Mouse (Mus musculus): ENCODE data around the gene Wwp2. TPM values are rescaled to one million over a fixed set of nuclear protein-coding genes. Genes with fewer than 3 reads are reported as not detected.

The Wwp2 gene
- total RNA-seq, 1 experiment = 49.2 TPM

DNA sequence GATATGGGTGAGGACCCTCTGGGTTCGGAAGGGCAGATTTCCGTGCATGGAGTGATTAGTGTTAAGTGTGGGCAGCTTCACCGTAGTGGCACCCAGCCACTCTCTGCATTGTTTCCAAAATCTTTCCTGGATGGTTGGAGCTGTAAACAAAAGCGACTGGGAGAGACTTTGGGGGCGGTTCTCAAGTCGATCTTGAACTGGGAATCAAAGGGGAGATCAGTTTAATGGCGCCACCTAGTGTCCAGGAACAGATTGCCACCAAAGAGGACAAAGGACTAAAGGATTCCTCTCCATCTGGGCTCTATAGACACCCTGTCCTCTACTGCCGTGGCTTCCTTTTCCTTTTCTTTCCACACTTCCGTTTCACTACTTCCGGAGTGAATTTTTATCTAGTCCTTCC is 140.5 kb downstream of the Wwp2 start:
- in situ Hi-C loops (cut with MboI; ENCODE audit: low sequenced_read_pairs in 2 of 2, unreplicated experiment in 2 of 2) = loop anchor here (5.0 to 10.0 kb wide), 2 partner anchors 124 to 132 kb away; no protein-coding TSS in a partner anchor
- no peaks in the 10 kb centered on the region for H3K9me3 ChIP-seq (ENCODE audit: control insufficient read depth, insufficient read depth, low read depth, low read length)
- peak; percentile 94 for DNase-seq (ENCODE audit: low read depth, low spot score)
- no peak overlapping the region for H3K9ac ChIP-seq (ENCODE audit: insufficient read depth, low read depth, low read length, poor library complexity, severe bottlenecking)
- peaks cover 25% of the 10 kb centered on the region for H3K36me3 ChIP-seq (ENCODE audit: control insufficient read depth, insufficient read depth, low read length, poor library complexity, severe bottlenecking)
- TF ChIP-seq ZNF384 (IDR thresholded peaks at IDR 0.05; ENCODE audit: low read depth, low read length) (no peak), MAFK (IDR thresholded peaks at IDR 0.05; ENCODE audit: insufficient read depth, low read depth, low read length) (no peak), CHD2 (IDR thresholded peaks at IDR 0.05; ENCODE audit: low read depth, low read length) (no peak), HCFC1 (IDR thresholded peaks at IDR 0.05; ENCODE audit: borderline replicate concordance, insufficient read depth, low read length) (0 out of 2 replicates have a peak, but pooled peaks have one; percentile 53), ZC3H11A (IDR thresholded peaks at IDR 0.05; ENCODE audit: borderline replicate concordance, low read depth, low read length) (peak; percentile 90; the same call in 1 of the 2 replicates)
- no peak overlapping the region for H3K27ac ChIP-seq (ENCODE audit: insufficient read depth, low read depth, low read length, poor library complexity, severe bottlenecking)
- H3K4me1 ChIP-seq (ENCODE audit: control insufficient read depth in 2 of 2, insufficient read depth in 2 of 2, low read length in 2 of 2, poor library complexity in 1 of 2) = peaks cover 0 to 5% of the 10 kb centered on the region in 2 experiments; a peak in 1 of 4 replicates
- no peak overlapping the region for H3K4me3 ChIP-seq (ENCODE audit: insufficient read depth in 1 of 2, low read depth in 1 of 2, low read length in 2 of 2, poor library complexity in 1 of 2, severe bottlenecking in 1 of 2)

DNA sequence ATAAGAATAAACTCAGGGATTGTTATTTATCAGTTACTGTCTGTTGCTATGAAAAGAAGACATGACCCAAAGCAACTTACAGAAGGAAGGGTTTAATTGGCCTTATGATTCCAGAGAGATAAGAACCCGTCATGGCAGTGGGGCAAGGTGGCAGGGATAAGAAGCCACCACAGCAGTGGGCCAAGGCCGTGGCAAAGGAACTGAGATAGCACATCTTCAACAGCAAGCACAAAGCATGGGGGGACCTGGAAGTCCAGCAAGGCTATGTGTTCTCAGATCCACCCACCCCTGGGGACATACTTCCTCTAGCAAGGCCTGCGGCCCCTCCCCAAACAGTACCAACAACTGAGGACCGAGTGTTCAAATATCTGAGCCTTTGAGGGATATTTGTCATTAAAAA is 141.5 kb downstream of the Wwp2 start:
- H3K36me3 ChIP-seq (ENCODE audit: control insufficient read depth, insufficient read depth, low read length, poor library complexity, severe bottlenecking) = peaks cover 34% of the 10 kb centered on the region
- TF ChIP-seq HCFC1 (IDR thresholded peaks at IDR 0.05; ENCODE audit: borderline replicate concordance, insufficient read depth, low read length) = no peak
- TF ChIP-seq MAFK (IDR thresholded peaks at IDR 0.05; ENCODE audit: insufficient read depth, low read depth, low read length) = no peak
- TF ChIP-seq ZNF384 (IDR thresholded peaks at IDR 0.05; ENCODE audit: low read depth, low read length) = no peak
- TF ChIP-seq CHD2 (IDR thresholded peaks at IDR 0.05; ENCODE audit: low read depth, low read length) = no peak
- no peak for TF ChIP-seq ZC3H11A (IDR thresholded peaks at IDR 0.05; ENCODE audit: borderline replicate concordance, low read depth, low read length)
- H3K9ac ChIP-seq (ENCODE audit: insufficient read depth, low read depth, low read length, poor library complexity, severe bottlenecking) = no peak overlapping the region
- no peak for DNase-seq (ENCODE audit: low read depth, low spot score)
- H3K4me1 ChIP-seq (ENCODE audit: control insufficient read depth in 2 of 2, insufficient read depth in 2 of 2, low read length in 2 of 2, poor library complexity in 1 of 2) = peaks cover 0 to 8% of the 10 kb centered on the region in 2 experiments; a peak in 1 of 4 replicates
- H3K27ac ChIP-seq (ENCODE audit: insufficient read depth, low read depth, low read length, poor library complexity, severe bottlenecking) = no peak overlapping the region
- in situ Hi-C loops (cut with MboI; ENCODE audit: low sequenced_read_pairs in 2 of 2, unreplicated experiment in 2 of 2) = loop anchor here (5.0 to 10.0 kb wide), 2 partner anchors 125 to 133 kb away; no protein-coding TSS in a partner anchor
- no peaks in the 10 kb centered on the region for H3K9me3 ChIP-seq (ENCODE audit: control insufficient read depth, insufficient read depth, low read depth, low read length)
- H3K4me3 ChIP-seq (ENCODE audit: insufficient read depth in 1 of 2, low read depth in 1 of 2, low read length in 2 of 2, poor library complexity in 1 of 2, severe bottlenecking in 1 of 2) = no peak overlapping the region

DNA sequence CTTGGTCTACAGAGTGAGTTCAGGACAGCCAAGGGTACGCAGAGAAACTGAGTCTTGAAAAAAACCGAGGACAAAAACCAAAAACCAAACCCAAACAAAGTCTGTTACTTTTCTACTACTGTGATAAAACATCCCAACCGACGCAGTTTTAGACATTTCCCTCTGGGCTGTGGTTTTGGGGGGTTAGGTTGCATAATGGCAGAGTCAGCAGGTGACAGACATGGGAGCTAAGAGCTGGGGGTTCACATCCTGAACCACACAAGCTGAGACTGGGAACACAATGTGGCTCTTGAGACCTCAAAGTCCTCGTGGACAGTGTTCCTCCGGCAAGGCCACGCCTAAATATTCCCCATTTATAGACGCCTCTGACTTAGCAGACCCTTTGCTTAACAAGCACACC is 142.0 kb downstream of the Wwp2 start:
- DNase-seq (ENCODE audit: low read depth, low spot score) = no peak
- Histone ChIP-seq H3K36me3 (ENCODE audit: control insufficient read depth, insufficient read depth, low read length, poor library complexity, severe bottlenecking) (peaks cover 39% of the 10 kb centered on the region), H3K9ac (ENCODE audit: insufficient read depth, low read depth, low read length, poor library complexity, severe bottlenecking) (no peak overlapping the region), H3K9me3 (ENCODE audit: control insufficient read depth, insufficient read depth, low read depth, low read length) (no peaks in the 10 kb centered on the region), H3K4me1 (ENCODE audit: control insufficient read depth in 2 of 2, insufficient read depth in 2 of 2, low read length in 2 of 2, poor library complexity in 1 of 2) (peaks cover 0 to 8% of the 10 kb centered on the region in 2 experiments; a peak in 1 of 4 replicates), H3K4me3 (ENCODE audit: insufficient read depth in 1 of 2, low read depth in 1 of 2, low read length in 2 of 2, poor library complexity in 1 of 2, severe bottlenecking in 1 of 2) (no peak overlapping the region), H3K27ac (ENCODE audit: insufficient read depth, low read depth, low read length, poor library complexity, severe bottlenecking) (no peak overlapping the region)
- in situ Hi-C loops (cut with MboI; ENCODE audit: low sequenced_read_pairs in 2 of 2, unreplicated experiment in 2 of 2) = loop anchor here (5.0 to 10.0 kb wide), 2 partner anchors 126 to 133 kb away; no protein-coding TSS in a partner anchor
- TF ChIP-seq ZC3H11A (IDR thresholded peaks at IDR 0.05; ENCODE audit: borderline replicate concordance, low read depth, low read length) (no peak), MAFK (IDR thresholded peaks at IDR 0.05; ENCODE audit: insufficient read depth, low read depth, low read length) (no peak), CHD2 (IDR thresholded peaks at IDR 0.05; ENCODE audit: low read depth, low read length) (no peak), ZNF384 (IDR thresholded peaks at IDR 0.05; ENCODE audit: low read depth, low read length) (no peak), HCFC1 (IDR thresholded peaks at IDR 0.05; ENCODE audit: borderline replicate concordance, insufficient read depth, low read length) (no peak)

DNA sequence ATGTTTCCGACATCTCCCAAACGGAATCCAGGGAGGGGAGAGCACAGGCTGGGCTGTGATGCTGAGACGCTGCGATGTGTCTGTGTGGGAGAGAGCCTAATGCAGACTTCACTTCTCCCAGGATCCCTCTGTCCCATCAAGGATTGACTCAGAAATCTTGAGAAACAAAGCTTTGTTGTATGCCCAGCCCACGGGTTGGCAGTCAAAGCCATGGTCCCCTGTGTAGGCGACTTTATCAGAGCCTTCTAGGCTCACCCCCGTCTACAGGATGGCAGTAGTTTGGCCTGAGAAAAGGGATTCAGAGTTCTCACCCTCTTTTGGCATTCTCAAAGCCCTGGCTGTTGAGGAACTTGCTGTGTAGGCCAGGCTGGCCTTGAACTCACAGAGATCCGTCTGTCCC is 142.4 kb downstream of the Wwp2 start:
- peaks cover 43% of the 10 kb centered on the region for H3K36me3 ChIP-seq (ENCODE audit: control insufficient read depth, insufficient read depth, low read length, poor library complexity, severe bottlenecking)
- TF ChIP-seq MAFK (IDR thresholded peaks at IDR 0.05; ENCODE audit: insufficient read depth, low read depth, low read length) (no peak), ZNF384 (IDR thresholded peaks at IDR 0.05; ENCODE audit: low read depth, low read length) (no peak), CHD2 (IDR thresholded peaks at IDR 0.05; ENCODE audit: low read depth, low read length) (no peak), ZC3H11A (IDR thresholded peaks at IDR 0.05; ENCODE audit: borderline replicate concordance, low read depth, low read length) (no peak), HCFC1 (IDR thresholded peaks at IDR 0.05; ENCODE audit: borderline replicate concordance, insufficient read depth, low read length) (no peak)

More for the DNA sequence above, 142.4 kb downstream of the Wwp2 start:
- H3K4me1 ChIP-seq (ENCODE audit: control insufficient read depth in 2 of 2, insufficient read depth in 2 of 2, low read length in 2 of 2, poor library complexity in 1 of 2) = peaks cover 0 to 8% of the 10 kb centered on the region in 2 experiments; a peak in 1 of 4 replicates
- H3K27ac ChIP-seq (ENCODE audit: insufficient read depth, low read depth, low read length, poor library complexity, severe bottlenecking) = no peak overlapping the region
- no peaks in the 10 kb centered on the region for H3K9me3 ChIP-seq (ENCODE audit: control insufficient read depth, insufficient read depth, low read depth, low read length)
- in situ Hi-C loops (cut with MboI; ENCODE audit: low sequenced_read_pairs in 2 of 2, unreplicated experiment in 2 of 2) = loop anchor here (5.0 to 10.0 kb wide), 2 partner anchors 126 to 134 kb away; no protein-coding TSS in a partner anchor
- no peak overlapping the region for H3K4me3 ChIP-seq (ENCODE audit: insufficient read depth in 1 of 2, low read depth in 1 of 2, low read length in 2 of 2, poor library complexity in 1 of 2, severe bottlenecking in 1 of 2)
- DNase-seq (ENCODE audit: low read depth, low spot score) = no peak
- no peak overlapping the region for H3K9ac ChIP-seq (ENCODE audit: insufficient read depth, low read depth, low read length, poor library complexity, severe bottlenecking)

All from ES-E14 (cell line).